Mouse (Mus musculus): Measurements from ENCODE around the gene Zfp868. TPM values are rescaled to one million over a fixed set of nuclear protein-coding genes. Genes with fewer than 3 reads are reported as not detected.

Zfp868 gene
- polyA plus RNA-seq, 1 experiment from 2014 or later: 9.7 TPM

Other genes starting within 250 kb of the Zfp868 start
- not detected in 2 replicates for gene Gm9495, start 172.0 kb downstream of the Zfp868 start, polyA plus RNA-seq (2016; fragmentation: Nextera tagmentation; extraction: Ambion mirVana)
- gene Gm7697, start 102.6 kb downstream of the Zfp868 start, polyA plus RNA-seq (2016; fragmentation: Nextera tagmentation; extraction: Ambion mirVana): not detected in 2 replicates
- 0.42 and 0.58 TPM in 2 replicates for gene Zfp964, start 28.9 kb upstream of the Zfp868 start, polyA plus RNA-seq (2016; fragmentation: Nextera tagmentation; extraction: Ambion mirVana)
- 14.8 and 15.8 TPM in 2 replicates for gene Zfp869, start 85.2 kb upstream of the Zfp868 start, polyA plus RNA-seq (2016; fragmentation: Nextera tagmentation; extraction: Ambion mirVana)
- 1.8 and 2.3 TPM in 2 replicates for gene Zfp963, start 124.4 kb upstream of the Zfp868 start, polyA plus RNA-seq (2016; fragmentation: Nextera tagmentation; extraction: Ambion mirVana)
- gene Gm20422, start 149.3 kb upstream of the Zfp868 start, polyA plus RNA-seq (2016; fragmentation: Nextera tagmentation; extraction: Ambion mirVana): 0.32 TPM in 1 of 2 replicates, not detected in the other
- 32.8 and 33.9 TPM in 2 replicates for gene Atp13a1, start 165.6 kb upstream of the Zfp868 start, polyA plus RNA-seq (2016; fragmentation: Nextera tagmentation; extraction: Ambion mirVana)
- 10.9 and 12.3 TPM in 2 replicates for gene Zfp866, start 165.6 kb upstream of the Zfp868 start, polyA plus RNA-seq (2016; fragmentation: Nextera tagmentation; extraction: Ambion mirVana)
- gene Gmip, start 183.1 kb upstream of the Zfp868 start, polyA plus RNA-seq (2016; fragmentation: Nextera tagmentation; extraction: Ambion mirVana): 5.4 and 6.6 TPM in 2 replicates
- 0.12 and 0.20 TPM in 2 replicates for gene Lpar2, start 196.9 kb upstream of the Zfp868 start, polyA plus RNA-seq (2016; fragmentation: Nextera tagmentation; extraction: Ambion mirVana)
- gene Pbx4, start 206.9 kb upstream of the Zfp868 start, polyA plus RNA-seq (2016; fragmentation: Nextera tagmentation; extraction: Ambion mirVana): 3.1 and 3.2 TPM in 2 replicates